Comparison of ENCODE assay signal across 20 mouse cellular contexts in the genomic region with DNA sequence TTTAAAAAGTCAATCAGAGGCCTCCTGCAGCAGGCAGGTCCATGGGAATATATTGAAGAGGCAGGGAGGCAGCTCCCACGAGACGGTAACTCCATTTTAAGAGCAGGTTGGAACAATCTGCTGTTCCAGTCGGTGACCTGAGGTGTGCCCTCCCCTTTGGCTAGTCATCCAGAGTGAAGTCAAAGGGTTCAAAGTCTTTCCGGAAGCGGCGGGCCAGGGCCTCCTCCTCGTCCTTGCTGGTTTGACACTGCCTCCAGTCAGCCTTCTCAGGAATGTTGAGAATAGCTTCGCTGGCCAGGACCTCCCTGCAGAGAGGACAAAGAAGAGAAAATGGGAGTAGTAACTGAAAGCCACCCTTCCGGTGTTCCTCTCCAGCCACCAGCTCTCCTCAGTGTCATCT. TPM values are rescaled to one million over a fixed set of nuclear protein-coding genes. Genes with fewer than 3 reads are reported as not detected.
DNase-seq lines count a peak whose midpoint lies in the region; ATAC-seq lines count a peak whose summit lies in the region.
"Had no signal": no experiment of that assay in that cellular context is flagged by ENCODE, and none has a peak within 500 bp of the region (broad histone marks: within the 10 kb centered on the region; RNA-seq: fewer than 3 reads in every experiment).

No protein-coding gene starts in this region.

- H3K9me3 ChIP-seq in liver, embryonic 16.5 days (replicated peaks; ENCODE audit: control insufficient read depth, low read length): no peaks in the 10 kb centered on the region
- no peaks in the 10 kb centered on the region for H3K9me3 ChIP-seq in liver, embryonic 12.5 days (replicated peaks)
- H3K9me3 ChIP-seq in forebrain, embryonic 16.5 days (ENCODE audit: control insufficient read depth, low read length): no peaks in the 10 kb centered on the region
- H3K9me3 ChIP-seq: forebrain, embryonic 13.5 days; hindbrain, embryonic 10.5 days; limb, embryonic 13.5 days; lung, embryonic 15.5 days; neural tube, embryonic 12.5 days had no signal

- H3K9ac ChIP-seq in liver, embryonic 16.5 days (ENCODE audit: low read depth, low read length): no peak overlapping the region
- H3K9ac ChIP-seq in liver, embryonic 12.5 days: no peak overlapping the region
- no peak overlapping the region for H3K9ac ChIP-seq in forebrain, embryonic 16.5 days (replicated peaks; ENCODE audit: low read depth, low read length)
- H3K9ac ChIP-seq: forebrain, embryonic 13.5 days; limb, embryonic 13.5 days; lung, embryonic 15.5 days; neural tube, embryonic 12.5 days had no signal

- H3K4me2 ChIP-seq in liver, embryonic 16.5 days (ENCODE audit: low read depth, low read length): no peak overlapping the region
- no peak overlapping the region for H3K4me2 ChIP-seq in liver, embryonic 12.5 days
- H3K4me2 ChIP-seq in forebrain, embryonic 16.5 days (ENCODE audit: low read length): no peak overlapping the region
- H3K4me2 ChIP-seq: forebrain, embryonic 13.5 days; limb, embryonic 13.5 days; lung, embryonic 15.5 days; midbrain, embryonic 11.5 days; neural tube, embryonic 12.5 days had no signal

- no peak for ATAC-seq in liver, embryonic 16.5 days (ENCODE audit: low read depth)
- ATAC-seq in liver, embryonic 12.5 days: no peak
- ATAC-seq in forebrain, embryonic 16.5 days: no peak
- ATAC-seq: forebrain, embryonic 13.5 days had no signal

- peak; percentile 47 for DNase-seq in adrenal gland, adult 2 months
- no peak for DNase-seq in adrenal gland, adult 18-20 months (ENCODE audit: low spot score in 2 of 2)
- DNase-seq in kidney, postnatal 10 days: peak; percentile 70
- peak; percentile 85 for DNase-seq in yolk sac, embryonic 10.5 days (ENCODE audit: low spot score)
- DNase-seq in urinary bladder, postnatal 14 days (ENCODE audit: low spot score): no peak
- DNase-seq: cerebellum, adult 11 months; cerebellum, postnatal 36 days; heart, adult 18-20 months; layer of hippocampus, adult 9-11 months; thymus, postnatal 36 days had no signal

- peak overlapping the region; percentile 62 for H3K27ac ChIP-seq in liver, embryonic 16.5 days (ENCODE audit: low read length)
- no peak overlapping the region; the same call in 1 of the 2 replicates for H3K27ac ChIP-seq in liver, embryonic 12.5 days
- H3K27ac ChIP-seq in forebrain, embryonic 16.5 days (ENCODE audit: low read length): no peak overlapping the region
- H3K27ac ChIP-seq: forebrain, embryonic 13.5 days; hindbrain, embryonic 10.5 days; limb, embryonic 13.5 days; lung, embryonic 15.5 days; macrophage; neural tube, embryonic 12.5 days had no signal

- no peak overlapping the region for H3K4me3 ChIP-seq in liver, embryonic 16.5 days (ENCODE audit: low read depth, low read length)
- H3K4me3 ChIP-seq in liver, embryonic 12.5 days: no peak overlapping the region
- no peak overlapping the region for H3K4me3 ChIP-seq in forebrain, embryonic 16.5 days (replicated peaks; ENCODE audit: low read length)
- H3K4me3 ChIP-seq: forebrain, embryonic 13.5 days; hindbrain, embryonic 10.5 days; limb, embryonic 13.5 days; lung, embryonic 15.5 days; neural tube, embryonic 12.5 days had no signal

- H3K36me3 ChIP-seq in liver, embryonic 16.5 days (ENCODE audit: control insufficient read depth, insufficient read depth): peaks cover 26% of the 10 kb centered on the region
- peaks cover 67% of the 10 kb centered on the region for H3K36me3 ChIP-seq in liver, embryonic 12.5 days
- H3K36me3 ChIP-seq in forebrain, embryonic 16.5 days (ENCODE audit: control insufficient read depth, insufficient read depth): peaks cover 22% of the 10 kb centered on the region

- no peaks in the 10 kb centered on the region for H3K27me3 ChIP-seq in liver, embryonic 16.5 days (ENCODE audit: control insufficient read depth, insufficient read depth, low read depth, low read length)
- H3K27me3 ChIP-seq in liver, embryonic 12.5 days (replicated peaks): no peaks in the 10 kb centered on the region
- no peaks in the 10 kb centered on the region for H3K27me3 ChIP-seq in forebrain, embryonic 16.5 days (replicated peaks; ENCODE audit: control insufficient read depth, insufficient read depth, low read length)
- H3K27me3 ChIP-seq: forebrain, embryonic 13.5 days; limb, embryonic 13.5 days; lung, embryonic 15.5 days; neural tube, embryonic 12.5 days had no signal

- H3K4me1 ChIP-seq in liver, embryonic 16.5 days (ENCODE audit: control insufficient read depth, low read depth, low read length): peaks cover 15% of the 10 kb centered on the region
- H3K4me1 ChIP-seq in liver, embryonic 12.5 days: peaks cover 22% of the 10 kb centered on the region
- peaks cover 19% of the 10 kb centered on the region for H3K4me1 ChIP-seq in forebrain, embryonic 16.5 days (replicated peaks; ENCODE audit: control insufficient read depth, insufficient read depth, low read length)

- WGBS in liver, embryonic 16.5 days (ENCODE audit: insufficient replicate concordance): 78% methylated on average over 9 of the region's 9 CpGs
- 84% methylated on average over 9 of the region's 9 CpGs for WGBS in liver, embryonic 12.5 days (ENCODE audit: insufficient replicate concordance)
- 93% methylated on average over 9 of the region's 9 CpGs for WGBS in forebrain, embryonic 16.5 days

RNA-seq across cellular contexts. Expression of a gene that starts 3.1 kb away (rescaled TPM):
- total RNA-seq in adrenal gland, adult 2 months (2021): 10 to 100 TPM; 48.7 to 78.2 TPM
- polyA plus RNA-seq in adrenal gland, adult 2 months (2012; rRNA removed): 8.9 and 10.5 TPM in 2 replicates
- total RNA-seq in adrenal gland, adult 18-20 months (2021): 10 to 100 TPM; 44.5 to 94.4 TPM
- 19.2 and 19.5 TPM in 2 replicates for polyA plus RNA-seq in liver, embryonic 16.5 days (2015; fragmentation: Nextera tagmentation; extraction: Ambion mirVana)
- polyA plus RNA-seq in liver, embryonic 12.5 days (2016; fragmentation: Nextera tagmentation; extraction: Ambion mirVana): 30.5 and 30.8 TPM in 2 replicates
- polyA plus RNA-seq in forebrain, embryonic 16.5 days (2015; fragmentation: Nextera tagmentation; extraction: Ambion mirVana): 61.7 and 72.4 TPM in 2 replicates

RNA-seq across cellular contexts. Expression of a gene that starts 25.3 kb away (rescaled TPM):
- total RNA-seq in adrenal gland, adult 2 months (2021): 10 to 100 TPM; 16.5 to 25.4 TPM
- polyA plus RNA-seq in adrenal gland, adult 2 months (2012; rRNA removed): 3.3 and 6.2 TPM in 2 replicates
- 10 to 100 TPM; 15.7 to 27.6 TPM for total RNA-seq in adrenal gland, adult 18-20 months (2021)
- 13.5 and 14.7 TPM in 2 replicates for polyA plus RNA-seq in liver, embryonic 16.5 days (2015; fragmentation: Nextera tagmentation; extraction: Ambion mirVana)
- polyA plus RNA-seq in liver, embryonic 12.5 days (2016; fragmentation: Nextera tagmentation; extraction: Ambion mirVana): 25.3 and 26.3 TPM in 2 replicates
- polyA plus RNA-seq in forebrain, embryonic 16.5 days (2015; fragmentation: Nextera tagmentation; extraction: Ambion mirVana): 39.7 and 44.0 TPM in 2 replicates

RNA-seq across cellular contexts. Expression of a gene that starts 35.9 kb away (rescaled TPM):
- total RNA-seq in adrenal gland, adult 2 months (2021): 10 to 100 TPM; 21.1 to 23.9 TPM
- 6.5 and 12.9 TPM in 2 replicates for polyA plus RNA-seq in adrenal gland, adult 2 months (2012; rRNA removed)
- 10 to 100 TPM; 27.4 to 32.9 TPM for total RNA-seq in adrenal gland, adult 18-20 months (2021)
- 27.0 and 30.0 TPM in 2 replicates for polyA plus RNA-seq in liver, embryonic 16.5 days (2015; fragmentation: Nextera tagmentation; extraction: Ambion mirVana)
- 54.7 and 61.6 TPM in 2 replicates for polyA plus RNA-seq in liver, embryonic 12.5 days (2016; fragmentation: Nextera tagmentation; extraction: Ambion mirVana)
- 150 and 152 TPM in 2 replicates for polyA plus RNA-seq in forebrain, embryonic 16.5 days (2015; fragmentation: Nextera tagmentation; extraction: Ambion mirVana)

RNA-seq across cellular contexts. Expression of a gene that starts 40.8 kb away (rescaled TPM):
- 10 to 100 TPM; 17.7 to 25.2 TPM for total RNA-seq in adrenal gland, adult 2 months (2021)
- polyA plus RNA-seq in adrenal gland, adult 2 months (2012; rRNA removed): 2.0 and 2.2 TPM in 2 replicates
- total RNA-seq in adrenal gland, adult 18-20 months (2021): 10 to 100 TPM; 17.7 to 28.0 TPM
- 19.2 and 20.2 TPM in 2 replicates for polyA plus RNA-seq in liver, embryonic 16.5 days (2015; fragmentation: Nextera tagmentation; extraction: Ambion mirVana)
- 17.9 and 19.0 TPM in 2 replicates for polyA plus RNA-seq in liver, embryonic 12.5 days (2016; fragmentation: Nextera tagmentation; extraction: Ambion mirVana)
- polyA plus RNA-seq in forebrain, embryonic 16.5 days (2015; fragmentation: Nextera tagmentation; extraction: Ambion mirVana): 20.8 and 23.5 TPM in 2 replicates

Comparison
In these comparisons a context has a peak if more than half of its experiments do, and no peak if none do; other contexts are left out.
1. DNase-seq: peak in adrenal gland, adult 2 months (single experiment), kidney, postnatal 10 days (single experiment) and yolk sac, embryonic 10.5 days (single experiment); none in adrenal gland, adult 18-20 months (0 of 2) and urinary bladder, postnatal 14 days (single experiment).